Mouse (Mus musculus) left cerebral cortex, adult 6 months (tissue): ENCODE data around the gene Ccnyl1. TPM values are rescaled to one million over a fixed set of nuclear protein-coding genes. Genes with fewer than 3 reads are reported as not detected.

Source experiments
- long read RNA-seq, 2 experiments: library from polyadenylated mRNA; unstranded; transcript quantifications; one replicate each; pipeline ENCODE4 v2.0.0; 2019 to 2020
- polyA plus RNA-seq: library from polyadenylated mRNA; unstranded; fragments of <200 nt; fragmentation: Nextera tagmentation; gene quantifications from 2 replicates; pipeline ENCODE4 v1.2.3, GENCODE M21; 2021

Ccnyl1 gene
- polyA plus RNA-seq, result 1.3 and 2.2 TPM in 2 replicates
- long read RNA-seq, experiment 1, partial matches to known transcripts, result 1 of 9 reads
- long read RNA-seq, experiment 1, other reads (novel, unspliced or antisense), result 6 of 9 reads
- long read RNA-seq, experiment 2, partial matches to known transcripts, result 0 of 4 reads
- long read RNA-seq, experiment 2, other reads (novel, unspliced or antisense), result 3 of 4 reads

DNA sequence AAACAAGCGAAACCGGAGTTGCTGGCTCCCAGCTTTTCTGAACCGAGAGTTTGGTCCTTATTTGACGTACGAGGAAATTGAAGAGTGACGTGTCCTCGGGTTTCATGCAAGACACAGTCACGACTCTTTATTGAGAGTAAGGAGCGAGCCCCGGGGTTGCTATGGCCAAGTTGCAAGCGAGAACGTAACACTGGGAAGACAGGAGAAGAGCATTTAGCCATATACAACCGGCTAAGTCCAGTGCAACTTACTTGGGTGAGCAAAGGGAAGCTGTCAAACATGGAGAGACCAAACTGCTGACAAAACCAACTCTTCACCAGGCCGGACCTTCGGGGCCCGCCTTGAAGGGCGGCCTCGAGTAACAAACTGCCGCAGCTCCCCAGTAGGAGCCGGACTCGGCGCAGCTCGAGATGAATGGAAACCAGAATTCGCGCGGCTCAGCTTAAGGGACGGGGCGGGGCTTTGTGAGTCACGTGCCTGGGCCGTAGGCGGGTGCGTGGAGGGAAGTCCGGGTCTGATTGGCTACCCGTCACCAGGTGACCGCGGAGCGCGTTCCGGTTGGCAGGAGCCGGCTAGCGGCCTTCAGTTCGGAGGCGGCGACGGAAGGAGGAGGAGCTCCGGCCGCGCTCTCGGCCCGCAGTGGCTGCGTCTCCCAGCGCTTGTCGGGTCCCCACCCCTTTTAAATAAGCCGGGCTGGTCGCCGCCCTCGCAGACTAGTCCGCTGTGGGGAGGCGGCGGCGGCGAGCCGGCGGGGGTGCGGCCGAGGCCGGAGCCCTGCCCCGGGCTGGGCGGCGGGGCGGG is at the start of gene Ccnyl1:
Gene Ccnyl1, plus strand, starts transcription at position 243 of the 801 bp plus-strand sequence.

DNA sequence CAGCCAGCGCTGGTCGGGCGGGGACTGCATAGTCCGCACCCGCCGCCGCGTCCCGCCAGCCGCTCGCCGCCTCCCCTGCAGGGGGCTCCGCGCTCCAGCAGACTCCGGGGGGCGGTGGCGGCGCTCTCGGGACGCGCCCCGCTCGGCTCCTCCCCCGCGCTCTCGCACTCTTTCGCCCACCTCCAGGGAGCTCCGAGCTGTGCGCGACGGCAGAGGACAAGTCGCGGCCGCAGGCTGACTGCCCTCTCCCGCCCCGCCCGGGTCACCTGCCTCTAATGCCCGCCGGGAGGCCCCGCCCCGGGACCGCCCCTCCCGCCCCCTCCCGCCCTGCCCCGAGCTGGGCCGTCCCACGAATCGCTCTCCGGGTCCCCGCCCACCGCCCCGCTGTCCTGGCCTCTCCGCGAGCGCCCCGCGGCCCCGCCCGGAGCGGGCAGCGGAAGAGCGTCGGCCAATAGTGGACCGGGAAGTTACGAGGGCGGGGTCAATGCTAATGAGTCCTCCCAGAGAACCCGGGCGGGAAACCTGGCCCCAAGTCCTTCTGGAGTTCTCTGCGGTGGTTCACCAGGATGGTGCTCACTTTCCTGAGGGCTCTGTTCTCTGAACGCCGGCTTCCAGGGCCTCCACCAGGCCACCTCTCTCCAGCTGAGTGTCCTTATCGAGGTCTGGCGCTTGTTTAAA is 47.4 kb downstream of the Ccnyl1 start, which contains the start of gene Fzd5:
Gene Fzd5, minus strand, starts transcription at position 250 of the 678 bp plus-strand sequence.

Other genes with a start within 250 kb of the Ccnyl1 start
- 12.6 and 13.6 TPM in 2 replicates for gene Creb1, start 157.8 kb upstream of the Ccnyl1 start, polyA plus RNA-seq
- gene Mettl21a, start 73.2 kb upstream of the Ccnyl1 start, polyA plus RNA-seq, result 15.2 and 18.1 TPM in 2 replicates
- 0.15 and 0.50 TPM in 2 replicates for gene Fzd5, start 47.3 kb downstream of the Ccnyl1 start, polyA plus RNA-seq